Mouse (Mus musculus): ENCODE measurements at regions not wholly inside any gene's neighbourhood (a gene's known extent, or its start where the extent isn't known, plus 50 kb on each side); places are given as distances from the start of the nearest gene placed in this dataset.

- no peak for TF ChIP-seq FLI1 (IDR thresholded peaks at IDR 0.05; ENCODE audit: low read length)
- TF ChIP-seq GATA1 (IDR thresholded peaks at IDR 0.05; ENCODE audit: borderline replicate concordance, low read length) = no peak
- Histone ChIP-seq H3K4me1 (no peaks in the 10 kb centered on the region; the same call in 1 of the 2 replicates), H3K27me3 (replicated peaks) (no peaks in the 10 kb centered on the region), H3K4me3 (replicated peaks) (no peak overlapping the region), H3K9me3 (no peaks in the 10 kb centered on the region), H3K36me3 (replicated peaks; ENCODE audit: low read length) (no peaks in the 10 kb centered on the region)
These were observed 2634.2 kb downstream of the 9330182O14Rik start for GRCm38 (mm10) chr15:42768396-42768795.

GRCm38 (mm10) chr15:42779903-42780302 is 2645.7 kb downstream of the 9330182O14Rik start:
- Histone ChIP-seq H3K4me1 (no peaks in the 10 kb centered on the region), H3K4me3 (replicated peaks) (no peak overlapping the region), H3K36me3 (replicated peaks; ENCODE audit: low read length) (no peaks in the 10 kb centered on the region), H3K27me3 (replicated peaks) (no peaks in the 10 kb centered on the region), H3K9me3 (no peaks in the 10 kb centered on the region)
- TF ChIP-seq FLI1 (IDR thresholded peaks at IDR 0.05; ENCODE audit: low read length) (no peak), GATA1 (IDR thresholded peaks at IDR 0.05; ENCODE audit: borderline replicate concordance, low read length) (no peak)

- no peak overlapping the region for H3K4me3 ChIP-seq (replicated peaks)
- H3K36me3 ChIP-seq (replicated peaks; ENCODE audit: low read length) = no peaks in the 10 kb centered on the region
- H3K27me3 ChIP-seq (replicated peaks) = no peaks in the 10 kb centered on the region
- H3K9me3 ChIP-seq = no peaks in the 10 kb centered on the region
- TF ChIP-seq FLI1 (IDR thresholded peaks at IDR 0.05; ENCODE audit: low read length) = no peak
- no peaks in the 10 kb centered on the region for H3K4me1 ChIP-seq
These were observed 2667.1 kb downstream of the 9330182O14Rik start for GRCm38 (mm10) chr15:42801217-42801616.

- Histone ChIP-seq H3K27me3 (replicated peaks) (no peaks in the 10 kb centered on the region), H3K4me3 (replicated peaks) (no peak overlapping the region), H3K9me3 (no peaks in the 10 kb centered on the region), H3K36me3 (replicated peaks; ENCODE audit: low read length) (no peaks in the 10 kb centered on the region), H3K4me1 (no peaks in the 10 kb centered on the region)
- no peak for TF ChIP-seq GATA1 (IDR thresholded peaks at IDR 0.05; ENCODE audit: borderline replicate concordance, low read length)
- TF ChIP-seq FLI1 (IDR thresholded peaks at IDR 0.05; ENCODE audit: low read length) = no peak
These were observed 2676.8 kb downstream of the 9330182O14Rik start for GRCm38 (mm10) chr15:42810871-42811490.

GRCm38 (mm10) chr15:42815026-42815724 is 2681.0 kb downstream of the 9330182O14Rik start:
- Histone ChIP-seq H3K4me3 (replicated peaks) (no peak overlapping the region), H3K36me3 (replicated peaks; ENCODE audit: low read length) (no peaks in the 10 kb centered on the region), H3K27me3 (replicated peaks) (peaks cover 3% of the 10 kb centered on the region), H3K9me3 (no peaks in the 10 kb centered on the region), H3K4me1 (no peaks in the 10 kb centered on the region)
- no peak for TF ChIP-seq FLI1 (IDR thresholded peaks at IDR 0.05; ENCODE audit: low read length)
- TF ChIP-seq GATA1 (IDR thresholded peaks at IDR 0.05; ENCODE audit: borderline replicate concordance, low read length) = no peak

- Histone ChIP-seq H3K27me3 (replicated peaks) (no peaks in the 10 kb centered on the region), H3K4me3 (replicated peaks) (no peak overlapping the region), H3K36me3 (replicated peaks; ENCODE audit: low read length) (no peaks in the 10 kb centered on the region), H3K9me3 (no peaks in the 10 kb centered on the region), H3K4me1 (no peaks in the 10 kb centered on the region; the same call in 1 of the 2 replicates)
- TF ChIP-seq GATA1 (IDR thresholded peaks at IDR 0.05; ENCODE audit: borderline replicate concordance, low read length) (no peak), FLI1 (IDR thresholded peaks at IDR 0.05; ENCODE audit: low read length) (no peak)
These were observed 2704.7 kb downstream of the 9330182O14Rik start for GRCm38 (mm10) chr15:42838839-42839238.

- no peak overlapping the region for H3K4me3 ChIP-seq (replicated peaks)
- H3K36me3 ChIP-seq (replicated peaks; ENCODE audit: low read length) = no peaks in the 10 kb centered on the region
- no peak for TF ChIP-seq GATA1 (IDR thresholded peaks at IDR 0.05; ENCODE audit: borderline replicate concordance, low read length)
- TF ChIP-seq FLI1 (IDR thresholded peaks at IDR 0.05; ENCODE audit: low read length) = no peak
- no peaks in the 10 kb centered on the region for H3K27me3 ChIP-seq (replicated peaks)
- H3K9me3 ChIP-seq = no peaks in the 10 kb centered on the region
- no peaks in the 10 kb centered on the region for H3K4me1 ChIP-seq
These were observed 2715.8 kb downstream of the 9330182O14Rik start for GRCm38 (mm10) chr15:42850003-42850402.

GRCm38 (mm10) chr15:42872491-42872890 is 2738.3 kb downstream of the 9330182O14Rik start:
- no peak for TF ChIP-seq GATA1 (IDR thresholded peaks at IDR 0.05; ENCODE audit: borderline replicate concordance, low read length)
- no peak for TF ChIP-seq FLI1 (IDR thresholded peaks at IDR 0.05; ENCODE audit: low read length)
- Histone ChIP-seq H3K36me3 (replicated peaks; ENCODE audit: low read length) (no peaks in the 10 kb centered on the region), H3K27me3 (replicated peaks) (no peaks in the 10 kb centered on the region), H3K4me1 (0 out of 2 replicates have a peak, but pooled peaks cover 4% of the 10 kb centered on the region), H3K9me3 (no peaks in the 10 kb centered on the region), H3K4me3 (replicated peaks) (no peak overlapping the region)

- Histone ChIP-seq H3K9me3 (no peaks in the 10 kb centered on the region), H3K4me3 (replicated peaks) (no peak overlapping the region), H3K36me3 (replicated peaks; ENCODE audit: low read length) (no peaks in the 10 kb centered on the region), H3K27me3 (replicated peaks) (no peaks in the 10 kb centered on the region), H3K4me1 (no peaks in the 10 kb centered on the region)
- no peak for TF ChIP-seq GATA1 (IDR thresholded peaks at IDR 0.05; ENCODE audit: borderline replicate concordance, low read length)
- TF ChIP-seq FLI1 (IDR thresholded peaks at IDR 0.05; ENCODE audit: low read length) = no peak
These were observed 2760.4 kb downstream of the 9330182O14Rik start for GRCm38 (mm10) chr15:42894611-42895010.

- TF ChIP-seq GATA1 (IDR thresholded peaks at IDR 0.05; ENCODE audit: borderline replicate concordance, low read length) (no peak), FLI1 (IDR thresholded peaks at IDR 0.05; ENCODE audit: low read length) (no peak)
- Histone ChIP-seq H3K4me3 (replicated peaks) (no peak overlapping the region), H3K9me3 (no peaks in the 10 kb centered on the region), H3K36me3 (replicated peaks; ENCODE audit: low read length) (no peaks in the 10 kb centered on the region), H3K27me3 (replicated peaks) (no peaks in the 10 kb centered on the region), H3K4me1 (peaks cover 15% of the 10 kb centered on the region)
These were observed 2765.9 kb downstream of the 9330182O14Rik start for GRCm38 (mm10) chr15:42900056-42900455.

Measured in megakaryocyte, embryonic 14.5 days (primary cell).